Mouse (Mus musculus) bone marrow macrophage, adult 2 months (primary cell): Measurements from ENCODE around the gene Abcg1.

Source experiments
- CTCF ChIP-seq: IDR thresholded peaks from 2 replicates; pipeline ENCODE4 v1.5.1; 2012; ENCODE audit warnings: low read depth, mild to moderate bottlenecking, low read length, moderate library complexity
- POLR2A ChIP-seq: IDR thresholded peaks from 2 replicates; pipeline ENCODE4 v1.6.1; 2012; ENCODE audit warnings: mild to moderate bottlenecking, low read depth, low read length, borderline replicate concordance

- TF ChIP-seq CTCF: no peak
- no peak for TF ChIP-seq POLR2A
Observed at GRCm38 (mm10) chr17:31142116-31142515, 84.6 kb downstream of the Abcg1 start.
